Mouse (Mus musculus) mouse trophoblast stem cell (cell line): ENCODE data around the gene Lexm.

ENCODE experiments used
- in situ Hi-C, 2 experiments: fragments of 300-500 bp; cut with MseI, MboI; formaldehyde crosslinking; loops; 2 replicates in 1 of 2; 3 replicates in 1 of 2; pipeline ENCODE4 v1.15.1; 2025

The Lexm gene

GRCm38 (mm10) chr4:106582428-106583153 is 34.5 kb downstream of the Lexm start:
- in situ Hi-C loops: no loop called here

DNA sequence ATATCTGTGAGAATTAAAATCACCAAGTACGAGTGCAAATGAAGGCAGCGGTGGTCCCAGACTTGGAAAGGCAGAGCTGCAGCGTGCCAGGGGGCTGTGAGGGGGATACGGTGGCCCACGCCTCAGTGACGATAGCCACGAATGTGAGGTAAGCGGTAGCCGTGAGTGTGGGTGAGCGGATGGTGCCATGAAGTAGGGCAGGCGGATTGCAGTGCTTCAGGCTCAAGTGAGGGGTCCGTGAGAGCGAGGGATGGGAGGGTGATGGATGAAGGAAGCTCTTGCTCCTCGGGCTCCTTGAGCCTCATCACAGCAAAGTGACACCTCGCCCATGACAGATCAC is 35.2 kb downstream of the Lexm start:
- in situ Hi-C loops: no loop called here

- in situ Hi-C loops: no loop called here
Measured at GRCm38 (mm10) chr4:106581176-106581864, 35.7 kb downstream of the Lexm start.

DNA sequence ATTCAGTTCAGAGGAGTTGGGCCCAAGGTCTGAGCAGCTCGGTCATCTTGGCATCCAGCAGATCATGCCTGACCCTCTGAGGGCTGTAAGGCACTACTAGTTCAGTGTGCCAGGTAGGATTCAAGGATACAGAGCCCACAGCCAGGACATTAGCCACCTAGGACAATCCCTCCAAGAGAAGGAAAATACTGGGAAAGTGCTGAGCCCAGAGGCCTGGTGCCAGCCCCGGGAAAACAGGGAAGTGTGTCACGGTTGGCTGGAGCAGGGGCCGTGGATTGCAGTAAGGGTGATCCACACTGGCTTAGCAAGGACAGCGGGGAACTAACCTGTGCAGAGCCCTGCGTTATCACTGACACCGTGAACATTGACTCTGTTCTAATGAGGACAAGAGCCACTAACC is 39.5 kb downstream of the Lexm start:
- in situ Hi-C loops: no loop called here

DNA sequence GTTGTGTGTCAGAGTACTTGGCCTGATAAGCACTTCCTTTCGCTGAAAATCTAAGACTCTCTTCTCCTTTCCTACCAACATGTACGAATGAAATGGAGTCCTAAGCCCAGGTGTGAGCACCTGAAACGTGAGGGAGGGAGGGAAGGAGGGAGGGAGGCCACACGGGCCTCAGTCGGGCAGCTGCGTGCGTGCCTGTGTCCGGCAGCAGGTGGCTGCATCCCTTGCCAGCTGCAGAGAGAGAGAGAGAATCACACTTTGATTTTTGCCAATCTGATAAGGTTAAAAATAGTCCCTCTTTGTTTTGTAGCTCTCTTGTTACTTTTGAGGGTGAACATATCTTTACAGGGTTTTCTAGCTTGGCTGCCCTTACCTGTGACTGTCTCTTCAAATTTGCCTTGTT is 42.0 kb downstream of the Lexm start:
- in situ Hi-C loops: no loop called here

DNA sequence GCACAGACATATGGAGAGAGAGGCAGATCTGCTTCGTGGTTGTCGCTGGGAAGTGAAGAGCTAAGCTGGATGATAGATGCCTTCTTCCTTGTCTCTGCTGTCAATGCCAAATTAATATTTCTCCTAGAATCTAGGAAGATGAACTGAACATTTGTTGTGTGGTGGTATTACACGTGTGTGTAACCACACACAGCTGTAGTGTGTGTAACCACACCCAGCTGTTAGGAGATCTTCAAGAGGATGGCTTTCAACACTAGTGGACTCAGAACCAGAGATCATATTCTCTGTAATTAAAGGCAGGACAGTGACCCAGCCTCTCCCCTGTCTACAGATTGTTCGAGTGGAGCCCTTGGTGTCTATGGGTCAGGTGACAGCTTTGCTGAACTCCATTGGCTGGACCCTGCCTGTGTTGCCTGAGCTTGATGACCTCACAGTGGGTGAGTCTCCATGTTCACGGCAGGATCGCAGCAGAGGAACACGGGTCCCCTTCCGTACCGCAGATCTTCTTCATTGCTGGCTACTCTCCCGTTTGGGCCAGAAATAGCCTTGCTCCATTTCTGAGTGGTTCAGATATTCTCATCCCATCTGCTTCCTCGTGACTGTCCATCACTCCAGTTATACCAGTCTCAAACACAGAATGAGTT is 45.8 kb downstream of the Lexm start:
- in situ Hi-C loops: no loop called here

DNA sequence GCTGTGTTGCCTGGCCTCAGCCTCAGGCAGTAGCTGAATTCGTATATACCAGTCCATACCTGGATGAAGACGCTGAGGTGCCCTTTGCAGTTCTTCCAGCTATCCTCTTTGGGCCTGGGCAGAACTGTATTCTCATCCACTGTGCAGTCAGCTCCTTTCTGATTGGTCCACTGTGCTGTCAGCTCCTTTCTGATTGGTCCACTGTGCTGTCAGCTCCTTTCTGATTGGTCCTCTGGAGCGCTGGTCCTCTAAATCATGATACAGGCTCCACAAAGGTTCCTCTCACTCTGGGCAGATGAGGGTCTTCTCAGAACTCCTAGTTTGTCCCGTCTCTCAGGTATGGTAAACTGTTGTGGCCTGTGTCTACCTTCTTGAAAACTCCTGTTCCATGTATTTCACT is 47.4 kb downstream of the Lexm start:
- in situ Hi-C loops: no loop called here

DNA sequence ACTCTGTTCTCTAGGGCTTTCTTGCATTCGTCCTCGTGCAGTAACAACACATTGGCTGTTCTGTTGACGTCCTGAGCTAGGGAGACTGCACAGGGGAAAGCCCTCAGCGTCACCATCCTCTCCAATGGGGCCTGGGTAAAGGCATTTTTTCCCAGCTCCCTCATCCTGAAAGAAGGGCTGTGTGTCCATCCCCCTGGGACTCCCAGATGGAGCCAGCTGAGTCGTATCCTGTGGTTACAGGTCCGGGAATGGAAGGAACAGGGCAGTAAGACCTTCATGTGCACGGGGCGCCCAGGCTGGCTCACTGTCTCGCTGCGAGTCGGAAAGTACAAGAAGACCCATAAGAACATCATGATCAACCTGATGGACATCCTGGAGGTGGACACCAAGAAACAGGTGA is 52.9 kb downstream of the Lexm start:
- in situ Hi-C loops: no loop called here

GRCm38 (mm10) chr4:106562837-106563790 is 53.9 kb downstream of the Lexm start:
- in situ Hi-C loops: no loop called here

GRCm38 (mm10) chr4:106562006-106562405 is 55.0 kb downstream of the Lexm start:
- in situ Hi-C loops: no loop called here

DNA sequence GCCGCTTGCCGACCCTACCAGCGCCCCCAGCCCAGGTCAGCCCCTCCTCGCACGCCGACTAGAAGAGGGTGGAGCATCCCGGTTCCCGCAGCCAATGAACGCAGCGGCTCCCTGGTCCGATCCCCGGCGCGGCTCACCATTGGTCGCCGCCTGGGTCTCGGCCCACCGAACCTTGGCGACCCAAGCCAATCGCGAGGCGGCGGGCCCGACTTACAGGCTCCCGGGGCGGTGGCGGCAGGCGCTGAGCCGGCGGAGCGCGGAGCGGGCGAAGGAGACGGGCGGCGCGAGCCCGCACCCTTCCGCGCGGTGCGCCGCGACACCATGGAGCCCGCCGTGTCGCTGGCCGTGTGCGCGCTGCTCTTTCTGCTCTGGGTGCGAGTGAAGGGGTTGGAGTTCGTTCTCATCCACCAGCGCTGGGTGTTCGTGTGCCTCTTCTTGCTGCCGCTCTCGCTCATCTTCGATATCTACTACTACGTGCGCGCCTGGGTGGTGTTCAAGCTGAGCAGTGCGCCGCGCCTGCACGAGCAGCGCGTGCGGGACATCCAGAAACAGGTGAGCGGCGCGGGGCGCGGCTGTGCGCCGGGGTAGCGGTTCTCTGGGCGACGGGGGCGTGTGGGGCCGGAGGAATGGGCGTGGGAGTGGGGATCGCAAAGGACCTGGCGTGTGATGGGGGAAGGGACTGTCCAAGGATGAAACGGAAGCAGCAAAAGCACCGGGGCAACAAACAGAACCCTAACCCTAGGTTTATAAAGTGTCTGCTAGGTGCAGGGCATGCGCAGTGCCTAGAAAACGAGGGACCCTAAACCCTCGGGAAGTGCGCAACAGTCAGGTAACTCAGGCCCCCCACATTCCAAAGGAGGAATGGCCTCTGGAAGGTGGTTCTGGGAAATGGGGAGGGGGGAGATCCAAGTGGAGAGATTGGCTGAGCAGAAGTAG is 55.9 kb downstream of the Lexm start, which contains the start of gene Dhcr24:
Gene Dhcr24, plus strand, starts transcription at position 193 of the 936 bp plus-strand sequence.
- in situ Hi-C loops: no loop called here

- in situ Hi-C loops: no loop called here
Measured at GRCm38 (mm10) chr4:106560213-106560845, 56.7 kb downstream of the Lexm start.

DNA sequence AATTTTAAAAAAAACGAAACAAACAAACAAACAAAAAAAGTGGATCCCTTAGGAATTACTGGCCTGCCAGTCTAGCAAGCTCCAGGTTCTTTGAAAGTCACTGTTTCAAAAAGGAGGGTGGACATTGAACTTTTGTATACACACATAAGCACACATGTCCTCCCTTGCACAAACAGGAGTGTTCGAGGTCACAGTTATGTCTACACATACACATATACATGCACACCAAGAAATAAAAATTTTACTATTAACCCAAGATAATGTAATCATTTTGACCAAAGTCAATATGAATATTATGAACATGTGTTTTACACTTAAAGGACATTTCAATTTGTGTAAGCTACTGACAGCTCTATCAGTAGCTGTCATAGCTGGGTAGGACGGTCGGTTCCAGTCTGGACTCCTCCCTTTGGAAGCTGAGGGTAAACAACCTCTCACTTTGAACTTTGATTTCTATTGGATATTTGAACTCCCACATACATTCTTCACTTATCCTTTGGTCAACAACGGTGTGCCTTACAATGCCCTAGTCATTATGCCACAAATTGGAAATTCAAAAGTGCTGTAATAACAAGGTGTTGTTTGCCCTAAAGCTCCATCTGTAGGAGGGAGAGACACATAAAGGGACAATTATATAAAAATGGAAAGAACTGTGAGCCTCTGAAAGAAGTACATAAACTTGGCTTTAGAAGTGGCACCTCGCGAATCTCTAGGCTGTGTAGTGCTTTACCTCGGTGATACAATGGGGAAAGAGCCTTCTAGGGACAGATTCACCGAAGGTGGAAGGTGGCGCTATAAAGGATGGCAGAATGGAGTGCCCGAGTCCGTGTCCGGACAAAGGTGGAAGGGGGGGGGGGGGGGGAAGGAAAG is 57.5 kb downstream of the Lexm start:
- in situ Hi-C loops: no loop called here

- in situ Hi-C loops: no loop called here
Measured at GRCm38 (mm10) chr4:106557978-106558377, 59.1 kb downstream of the Lexm start.

DNA sequence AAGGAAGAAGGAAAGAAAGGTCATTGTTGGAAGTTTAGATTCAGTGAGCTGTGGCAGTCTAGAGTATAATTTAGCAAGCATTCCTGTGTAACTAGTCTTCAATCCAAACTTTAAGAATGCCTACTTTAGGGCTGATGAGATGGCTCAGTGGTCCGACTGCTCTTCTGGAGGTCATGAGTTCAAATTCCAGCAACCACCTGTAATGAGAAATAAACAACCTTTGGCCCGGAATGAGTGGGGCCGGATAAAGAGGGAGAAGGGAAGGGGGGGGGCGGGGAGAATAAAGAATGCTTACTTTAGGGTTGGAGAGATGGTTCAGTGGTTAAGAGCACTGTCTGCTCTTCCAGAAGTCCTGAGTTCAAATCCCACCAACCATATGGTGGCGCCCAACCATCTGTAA is 59.8 kb downstream of the Lexm start:
- in situ Hi-C loops: no loop called here

DNA sequence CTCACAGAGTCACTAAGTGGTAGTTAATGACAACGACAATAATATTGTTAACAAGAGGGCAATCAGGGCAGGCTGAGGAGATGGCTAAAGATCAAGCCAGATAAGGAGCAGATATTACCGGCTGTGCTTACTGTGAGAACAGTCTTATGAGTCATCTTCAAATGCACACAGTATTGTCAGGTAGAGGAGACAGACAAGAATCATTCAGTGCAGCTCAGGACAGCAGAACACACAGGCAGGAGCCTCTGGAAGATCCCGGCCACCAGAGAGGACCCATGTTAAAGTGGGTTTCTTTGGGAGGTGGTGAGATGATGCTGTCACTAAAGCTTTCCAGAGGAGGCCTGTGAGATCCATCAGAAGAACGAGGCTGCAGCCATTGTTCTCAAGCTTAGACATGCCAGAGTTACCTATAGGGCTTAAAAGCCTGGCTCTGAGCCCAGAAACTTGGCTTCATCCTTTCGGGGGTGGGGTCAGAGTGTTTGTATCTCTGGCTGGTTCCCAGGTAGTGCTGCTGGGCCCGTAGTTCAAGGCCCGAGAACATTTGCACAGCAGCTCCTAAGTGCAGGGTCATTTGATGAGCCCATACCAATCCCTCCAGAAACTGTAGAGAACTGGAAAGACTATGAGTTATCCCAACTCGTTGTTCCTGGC is 66.4 kb downstream of the Lexm start:
- in situ Hi-C loops: no loop called here

DNA sequence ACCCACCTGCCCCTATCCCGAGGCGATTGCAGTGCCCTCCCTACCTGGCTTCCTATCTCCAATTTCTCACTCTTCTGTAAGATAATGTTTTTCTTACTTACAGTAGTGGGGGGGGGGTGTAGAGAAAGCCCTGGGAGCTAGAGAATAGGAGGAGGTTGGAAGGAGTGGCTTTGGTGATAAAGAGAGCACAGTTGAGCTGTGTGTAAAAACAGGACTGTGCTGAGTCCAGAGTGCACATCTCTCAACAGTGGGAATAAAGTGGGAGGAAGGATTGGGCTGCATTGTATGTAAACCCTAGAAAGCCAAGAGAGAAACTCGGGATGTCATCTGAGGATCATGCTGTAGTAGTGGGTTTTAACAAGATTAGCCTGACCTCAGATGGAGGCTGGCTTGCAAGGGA is 68.9 kb downstream of the Lexm start:
- in situ Hi-C loops: no loop called here

- in situ Hi-C loops: no loop called here
Measured at GRCm38 (mm10) chr4:106546896-106547295, 70.1 kb downstream of the Lexm start.
